Mouse (Mus musculus) olfactory bulb, adult 2 months (tissue): ENCODE results near the gene Krt8. TPM values are rescaled to one million over a fixed set of nuclear protein-coding genes. Genes with fewer than 3 reads are reported as not detected.
"Not testable (repeated sequence)": the region's sequence is repeated elsewhere in the genome, so short reads cannot be mapped to it uniquely, and the experiment has no call there.

Experiments used
- H3K27ac ChIP-seq: fragments of 200-500 bp; 2 replicates; pipeline ENCODE4 v1.5.1; 2012; ENCODE audit warnings: low read depth, low read length; ENCODE audit not compliant: insufficient read depth
- H3K4me1 ChIP-seq: fragments of 200-500 bp; 2 replicates; pipeline ENCODE4 v1.6.1; 2012; ENCODE audit warnings: low read length; ENCODE audit not compliant: control insufficient read depth, insufficient read depth
- H3K4me3 ChIP-seq: fragments of 200-500 bp; 2 replicates; pipeline ENCODE4 v1.5.1; 2012; ENCODE audit warnings: mild to moderate bottlenecking, low read depth, low read length, moderate library complexity; ENCODE audit not compliant: insufficient read depth
- CTCF ChIP-seq: fragments of 200-500 bp; IDR thresholded peaks from 2 replicates; pipeline ENCODE4 v1.5.1; 2012; ENCODE audit warnings: low read depth, mild to moderate bottlenecking, low read length, moderate library complexity; ENCODE audit not compliant: insufficient read depth
- POLR2A ChIP-seq: fragments of 200-500 bp; IDR thresholded peaks from 2 replicates; pipeline ENCODE4 v1.6.1; 2012; ENCODE audit warnings: mild to moderate bottlenecking, low read depth, low read length, moderate library complexity; ENCODE audit not compliant: insufficient read depth
- WGBS: fragments of 180-500 bp; shearing (Covaris S2); methylation state at CpG from one replicate; pipeline ENCODE4 v1.1.7; 2018; 5-methylcytosine and 5-hydroxymethylcytosine counted together
- polyA plus RNA-seq: library from polyadenylated mRNA; stranded (reverse); fragments of >200 nt; gene quantifications from 2 replicates; pipeline ENCODE4 v1.2.4, GENCODE M21; 2012; ENCODE audit warnings: low replicate concordance; ENCODE audit not compliant: missing spikeins, insufficient read depth, insufficient read length

Krt8 gene
- polyA plus RNA-seq, 1 experiment = not detected

- TF ChIP-seq POLR2A (no peak), CTCF (no peak)
- WGBS = 86% methylated on average over 11 of the region's 11 CpGs
- H3K4me1 ChIP-seq = peaks cover 6% of the 10 kb centered on the region; the same call in 1 of the 2 replicates
- no peak overlapping the region for H3K27ac ChIP-seq
- H3K4me3 ChIP-seq = no peak overlapping the region
Measured at GRCm38 (mm10) chr15:101999156-101999555, 5.1 kb downstream of the Krt8 start.

GRCm38 (mm10) chr15:101996450-101997078, 7.7 kb downstream of the Krt8 start:
- not testable (repeated sequence) for H3K27ac ChIP-seq, H3K4me1 ChIP-seq, H3K4me3 ChIP-seq
- WGBS = 79% methylated on average over 11 of the region's 11 CpGs

DNA sequence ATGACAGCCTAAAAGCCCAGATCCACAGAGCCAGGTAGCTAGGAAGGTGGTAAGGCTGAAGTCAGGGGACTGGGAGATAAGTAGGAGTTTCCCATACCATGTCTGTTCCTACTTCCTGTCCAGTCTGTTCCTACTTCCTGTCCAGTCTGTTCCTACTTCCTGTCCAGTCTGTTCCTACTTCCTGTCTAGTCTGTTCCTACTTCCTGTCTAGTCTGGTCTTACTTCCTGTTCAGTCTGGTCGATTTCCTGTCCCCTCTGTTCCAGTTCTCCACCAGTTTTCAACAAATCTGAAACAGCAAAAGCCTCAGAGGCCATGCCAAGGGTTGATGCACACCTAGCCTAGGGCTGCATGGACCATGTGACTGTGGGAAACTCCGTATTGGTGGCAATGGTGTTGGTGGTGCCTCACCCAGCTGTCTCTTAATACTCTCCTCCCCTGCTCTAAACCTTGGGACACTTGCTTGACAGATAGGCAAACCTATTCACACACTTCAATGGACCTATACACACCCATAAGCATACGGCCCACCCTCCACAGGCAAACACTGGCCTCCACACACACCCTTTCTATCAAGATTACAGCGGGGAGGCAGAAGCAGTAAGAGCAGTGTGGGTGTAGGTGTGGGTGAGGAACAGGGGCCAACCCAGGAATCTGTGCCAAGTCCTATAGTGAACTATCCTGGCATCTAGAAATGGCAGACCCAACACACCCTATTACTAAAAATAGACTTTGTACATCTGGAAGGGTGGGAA, 8.6 kb downstream of the Krt8 start:
- no peaks in the 10 kb centered on the region; the same call in 1 of the 2 replicates for H3K4me1 ChIP-seq
- H3K4me3 ChIP-seq = no peak overlapping the region
- H3K27ac ChIP-seq = no peak overlapping the region
- WGBS = 68% methylated on average over 4 of the region's 4 CpGs
- TF ChIP-seq CTCF = no peak
- TF ChIP-seq POLR2A = no peak

DNA sequence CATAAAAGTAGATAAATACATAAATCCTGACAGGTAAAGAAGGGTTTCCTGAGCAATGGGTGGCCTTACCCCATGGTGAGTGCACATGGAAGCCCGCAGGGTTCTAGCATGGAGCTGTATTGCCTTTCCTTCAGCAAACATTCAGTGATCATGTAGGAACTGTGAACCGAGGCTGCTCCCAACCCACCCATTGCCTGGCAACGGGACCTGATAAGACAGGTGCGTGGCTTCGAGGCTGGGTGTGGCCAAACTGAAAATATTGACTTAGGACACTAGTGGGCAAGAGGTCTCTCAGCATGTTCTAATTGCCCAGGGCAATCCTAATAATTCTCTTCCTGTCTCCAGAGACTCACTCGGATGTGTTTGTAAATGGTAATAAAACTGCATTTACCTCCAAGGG, 9.9 kb downstream of the Krt8 start:
- TF ChIP-seq CTCF (no peak), POLR2A (no peak)
- no peak overlapping the region for H3K4me3 ChIP-seq
- 93% methylated on average over 6 of the region's 6 CpGs for WGBS
- no peak overlapping the region for H3K27ac ChIP-seq
- no peaks in the 10 kb centered on the region; the same call in 1 of the 2 replicates for H3K4me1 ChIP-seq

DNA sequence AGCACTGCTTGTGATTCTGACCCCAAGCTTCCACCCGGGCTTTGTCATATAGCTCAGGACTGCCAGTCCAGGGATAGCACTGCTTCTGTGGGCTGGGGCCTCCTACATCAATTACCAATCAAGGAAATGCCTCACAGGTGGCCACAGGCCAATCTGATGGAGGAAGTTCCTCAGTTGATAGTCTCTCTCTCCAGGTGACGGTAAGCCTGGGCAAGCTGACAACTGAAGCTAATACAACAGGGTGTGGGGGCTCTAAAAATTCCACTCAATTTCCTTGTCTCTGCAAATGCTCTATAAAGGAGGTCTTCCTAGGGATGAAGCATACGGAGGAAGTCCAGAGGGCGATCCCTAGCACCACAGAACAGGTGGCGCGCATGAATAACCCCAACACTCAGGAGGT, 13.3 kb downstream of the Krt8 start:
- TF ChIP-seq CTCF (no peak), POLR2A (no peak)
- H3K4me1 ChIP-seq = no peaks in the 10 kb centered on the region
- H3K4me3 ChIP-seq = no peak overlapping the region
- H3K27ac ChIP-seq = no peak overlapping the region
- WGBS = 92% methylated on average over 6 of the region's 6 CpGs

- Histone ChIP-seq H3K4me3 (no peak overlapping the region), H3K4me1 (0 out of 2 replicates have a peak, but pooled peaks cover 4% of the 10 kb centered on the region), H3K27ac (no peak overlapping the region)
- whole genome bisulfite sequencing = 67% methylated on average over 8 of the region's 8 CpGs
- TF ChIP-seq POLR2A (no peak), CTCF (no peak)
Measured at GRCm38 (mm10) chr15:101988714-101989113, 15.6 kb downstream of the Krt8 start.

DNA sequence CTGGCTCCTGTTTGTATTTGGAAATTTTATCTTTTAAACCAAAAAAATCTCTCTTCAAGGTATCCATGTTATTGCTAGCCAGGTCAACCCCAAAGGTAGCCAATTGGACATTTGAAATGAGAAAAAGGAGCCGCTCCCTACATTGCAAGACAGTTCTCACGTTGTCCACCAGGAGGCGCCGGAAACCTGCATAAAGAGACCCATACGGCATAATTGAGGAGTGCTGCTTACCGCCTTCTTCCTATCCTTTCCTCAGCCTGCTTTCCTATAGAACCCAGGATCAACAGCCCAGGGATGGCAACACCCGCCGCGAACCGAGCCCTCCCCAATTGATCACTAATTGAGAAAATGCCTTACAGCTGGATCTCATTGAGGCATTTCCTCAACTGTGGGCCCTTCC, 16.2 kb downstream of the Krt8 start:
- H3K27ac ChIP-seq = no peak overlapping the region
- TF ChIP-seq CTCF (peak; percentile 76), POLR2A (no peak)
- H3K4me3 ChIP-seq = no peak overlapping the region
- WGBS = under 1% methylated on average over 10 of the region's 10 CpGs
- 0 out of 2 replicates have a peak, but pooled peaks cover 5% of the 10 kb centered on the region for H3K4me1 ChIP-seq

DNA sequence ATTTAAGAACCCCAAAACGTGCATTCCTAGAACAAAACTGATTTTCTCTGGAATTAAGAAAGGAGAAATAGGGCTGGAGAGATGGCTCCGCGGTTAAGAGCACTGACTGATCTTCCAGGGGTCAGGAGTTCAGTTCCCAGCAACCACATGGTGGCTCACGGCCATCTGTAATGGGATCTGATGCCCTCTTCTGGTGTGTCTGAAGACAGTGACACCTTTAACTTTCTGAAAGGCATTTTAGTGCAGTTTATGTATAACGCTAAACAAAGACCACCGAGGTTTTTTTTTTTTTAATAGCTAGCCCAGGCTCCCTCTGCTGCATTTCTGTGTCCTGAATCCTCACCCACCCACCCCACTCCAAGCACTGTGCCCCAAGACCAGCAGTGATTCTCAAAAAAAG, 19.5 kb downstream of the Krt8 start:
- H3K4me1 ChIP-seq = 0 out of 2 replicates have a peak, but pooled peaks cover 5% of the 10 kb centered on the region
- H3K4me3 ChIP-seq = no peak overlapping the region
- WGBS = 13% methylated on average over 6 of the region's 6 CpGs
- no peak for TF ChIP-seq POLR2A
- no peak for TF ChIP-seq CTCF
- H3K27ac ChIP-seq = no peak overlapping the region

DNA sequence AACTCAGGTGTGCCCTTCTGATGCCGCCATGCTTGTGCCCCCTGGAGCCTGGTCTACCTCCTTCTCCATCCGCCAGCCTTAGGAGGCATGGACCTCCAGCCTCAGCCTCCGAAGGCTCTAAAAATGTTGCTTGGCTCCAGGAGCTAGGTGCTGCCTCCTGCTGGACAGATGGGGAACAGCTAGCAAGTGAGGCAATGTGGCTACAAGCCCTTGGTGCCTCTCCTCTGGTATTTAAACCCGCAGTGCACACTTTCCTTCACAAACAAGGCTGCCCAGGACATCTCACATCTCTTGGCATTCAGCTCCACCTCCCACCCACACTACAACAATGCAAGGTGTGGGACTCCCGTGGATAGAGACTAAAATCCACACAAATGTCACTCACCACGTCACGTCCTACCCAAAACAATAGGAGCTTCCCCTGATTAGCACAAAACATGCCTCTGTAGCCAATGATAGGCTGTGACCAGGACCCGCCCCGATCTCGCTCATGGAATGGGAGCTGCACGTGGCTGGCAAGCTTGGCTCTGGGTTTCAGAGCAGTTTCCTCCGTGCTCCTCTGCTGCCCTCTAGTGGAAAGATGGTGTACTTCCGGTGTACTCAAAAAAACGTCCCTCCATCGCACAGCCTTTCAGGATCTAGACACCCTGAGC, 20.2 kb downstream of the Krt8 start:
- no peak overlapping the region for H3K27ac ChIP-seq
- 0 out of 2 replicates have a peak, but pooled peaks cover 5% of the 10 kb centered on the region for H3K4me1 ChIP-seq
- H3K4me3 ChIP-seq = peak overlapping the region; percentile 1; the same call in 1 of the 2 replicates
- WGBS = 4% methylated on average over 15 of the region's 15 CpGs
- TF ChIP-seq POLR2A = no peak
- peak; percentile 88 for TF ChIP-seq CTCF
